Mouse (Mus musculus) adrenal gland, adult (tissue): Measurements from ENCODE around the gene Mcoln1.

Source experiments
- DNase-seq, 2 experiments: peaks; one replicate each; pipeline ENCODE4 v3.0.0; 2022 to 2023; ENCODE audit warnings: low spot score in 1 of 2; ENCODE audit not compliant: inconsistent age in 2 of 2

Mcoln1 gene

DNA sequence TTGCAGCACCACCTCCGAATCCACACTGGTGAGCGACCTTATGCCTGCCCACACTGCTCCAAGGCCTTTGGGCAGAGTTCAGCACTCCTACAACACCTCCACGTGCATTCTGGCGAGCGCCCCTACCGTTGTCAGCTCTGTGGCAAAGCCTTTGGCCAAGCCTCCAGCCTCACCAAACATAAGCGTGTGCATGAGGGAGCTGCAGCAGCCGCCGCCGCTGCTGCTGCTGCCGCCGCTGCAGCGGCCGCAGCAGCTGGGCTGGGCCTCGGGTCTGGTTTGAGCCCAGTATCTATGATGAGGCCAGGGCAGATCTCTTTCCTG is 3.9 kb upstream of the Mcoln1 start:
- DNase-seq: no peak

DNA sequence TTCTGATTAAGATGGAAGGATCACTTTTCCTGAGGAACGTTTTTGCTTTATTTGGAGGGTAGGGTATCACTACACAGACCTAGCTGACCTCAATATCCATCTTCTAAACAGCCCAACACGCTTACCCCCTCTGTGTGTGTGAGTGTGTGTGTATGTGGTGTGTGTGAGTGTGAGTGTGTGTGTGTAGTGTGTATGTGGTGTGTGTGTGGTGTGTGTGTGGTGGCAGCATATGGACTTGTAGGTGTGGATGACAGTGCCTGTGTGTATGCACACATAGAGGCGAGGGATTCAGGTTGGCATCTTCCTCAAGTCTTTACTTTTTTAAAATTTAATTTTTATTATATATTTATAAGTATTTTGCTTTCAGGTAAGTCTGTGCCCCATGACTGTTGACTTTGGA is 1.7 kb upstream of the Mcoln1 start:
- no peak for DNase-seq

DNA sequence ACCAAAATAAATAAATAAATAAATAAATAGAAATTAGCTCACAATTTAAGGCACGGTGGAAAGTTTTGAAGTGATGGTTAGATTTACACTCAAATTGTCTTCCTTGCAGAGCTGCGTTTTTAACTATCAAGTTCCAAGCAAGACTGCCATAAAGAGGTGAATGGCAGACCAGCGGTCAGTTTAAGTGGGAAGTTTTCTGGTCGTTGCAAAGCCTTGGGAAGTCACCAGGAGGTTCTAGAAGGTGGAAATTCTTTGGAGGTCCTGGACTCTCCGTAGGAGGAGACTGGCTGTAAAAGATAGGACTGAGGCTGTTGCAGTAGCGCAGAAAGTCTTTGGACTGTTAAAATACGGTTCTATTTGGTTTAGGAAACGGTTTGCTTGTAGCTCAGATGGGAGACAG is 506 bp upstream of the Mcoln1 start:
- DNase-seq: no peak

DNA sequence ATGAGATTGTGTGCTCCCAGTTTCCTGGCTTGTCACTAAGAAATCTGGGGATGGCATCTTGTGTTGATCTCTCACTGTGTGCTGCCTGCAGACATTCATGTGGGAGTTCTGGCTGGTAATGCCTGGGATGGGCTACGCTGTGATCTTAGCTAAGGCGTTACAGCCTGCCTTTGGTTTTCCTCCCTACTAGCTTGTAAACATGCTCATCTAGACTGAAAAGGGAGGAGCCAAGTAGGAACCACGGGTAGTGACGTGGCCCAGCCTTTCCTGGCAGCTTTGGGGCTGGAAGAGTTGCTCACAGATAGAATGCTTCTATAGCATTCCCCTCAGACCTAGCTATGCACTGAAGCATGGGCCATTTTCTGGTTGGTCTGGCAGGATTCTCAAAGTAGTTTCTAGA is 2.0 kb downstream of the Mcoln1 start:
- DNase-seq: no peak

DNA sequence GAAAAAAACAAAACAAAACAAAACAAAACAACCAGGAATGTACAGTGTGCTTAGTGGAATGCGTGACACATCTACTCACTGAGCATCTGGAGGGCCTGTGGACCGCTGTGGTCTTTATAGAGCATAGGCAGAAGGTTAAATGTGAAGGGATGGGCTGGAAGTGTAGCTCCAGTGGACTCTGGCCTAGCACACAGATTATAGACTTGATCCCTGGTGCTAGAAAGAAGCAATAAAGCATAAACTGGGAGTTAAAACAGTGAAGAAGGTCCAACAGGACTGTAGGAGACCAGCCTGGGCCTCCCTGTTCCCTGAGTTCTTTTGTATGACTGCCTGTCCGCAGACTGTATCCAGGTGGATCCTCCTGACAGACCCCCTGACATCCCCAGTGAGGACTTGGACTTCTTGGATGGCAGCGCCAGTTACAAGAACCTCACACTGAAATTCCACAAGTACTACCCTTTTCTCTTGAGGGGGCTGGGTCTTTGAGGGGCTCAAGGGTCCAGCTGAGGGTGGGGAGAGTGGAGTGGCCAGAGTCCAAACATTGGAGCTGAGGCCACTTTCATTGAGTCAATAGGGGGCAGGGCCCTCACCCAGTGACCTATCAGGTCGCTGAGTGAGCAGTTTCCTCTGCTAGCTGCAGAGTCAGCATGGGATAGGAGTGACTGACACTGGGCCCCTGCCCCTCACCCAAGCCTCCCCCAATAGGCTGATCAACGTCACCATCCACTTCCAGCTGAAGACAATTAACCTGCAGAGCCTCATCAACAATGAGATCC is 7.9 kb downstream of the Mcoln1 start:
- DNase-seq: no peak

DNA sequence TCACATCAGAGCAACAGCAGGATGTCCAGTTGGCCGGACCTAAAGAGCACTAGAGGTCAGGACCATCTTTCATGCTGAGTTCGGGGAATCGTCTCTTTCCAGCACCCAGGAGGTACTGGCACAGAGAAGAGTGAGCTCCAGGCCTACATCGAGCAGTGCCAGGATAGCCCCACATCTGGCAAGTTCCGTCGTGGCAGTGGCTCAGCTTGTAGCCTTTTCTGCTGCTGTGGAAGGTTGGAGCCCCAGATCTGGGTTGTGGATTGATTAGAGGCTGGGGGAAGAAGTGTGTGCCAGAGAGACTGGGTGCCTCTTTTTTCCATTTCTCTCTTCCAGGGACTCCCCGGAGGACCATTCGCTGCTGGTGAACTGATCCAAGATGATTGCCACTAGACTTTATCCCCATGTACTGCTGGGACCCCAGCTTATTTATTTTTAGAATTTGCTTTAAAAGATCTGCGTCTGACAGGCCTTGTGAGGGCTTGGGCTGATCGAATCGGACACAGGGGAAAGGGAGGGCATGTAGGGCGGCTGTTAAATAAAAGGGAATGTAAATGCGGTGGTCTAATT is 14.5 kb downstream of the Mcoln1 start:
- DNase-seq: peak in 1 of 2 experiments; percentile 38

DNA sequence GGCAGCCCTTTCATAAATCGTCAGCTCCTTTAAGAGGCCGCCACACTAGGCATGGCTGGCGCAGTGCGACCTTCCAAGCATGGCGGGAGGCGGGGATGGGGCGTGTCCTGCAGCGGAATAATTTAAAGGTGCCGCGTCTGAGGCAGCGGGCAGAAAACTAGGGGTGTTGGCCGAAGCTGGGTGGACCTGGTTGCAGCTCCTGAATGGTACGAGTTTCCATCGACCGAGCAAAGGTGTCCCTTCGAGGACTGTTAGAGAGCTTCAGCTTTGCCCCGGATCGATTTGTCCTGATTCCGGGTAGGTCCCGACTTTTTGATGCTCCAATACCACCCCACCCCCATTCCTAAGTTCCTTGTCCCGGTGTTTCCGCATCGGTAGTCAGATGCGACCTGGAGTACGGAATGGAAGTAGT is 15.0 kb downstream of the Mcoln1 start, which contains the start of gene Pnpla6:
Pnpla6 (plus strand) TSS at position 125 of the 412 bp plus-strand sequence.
- peak; percentile 92 to 97 for DNase-seq

DNA sequence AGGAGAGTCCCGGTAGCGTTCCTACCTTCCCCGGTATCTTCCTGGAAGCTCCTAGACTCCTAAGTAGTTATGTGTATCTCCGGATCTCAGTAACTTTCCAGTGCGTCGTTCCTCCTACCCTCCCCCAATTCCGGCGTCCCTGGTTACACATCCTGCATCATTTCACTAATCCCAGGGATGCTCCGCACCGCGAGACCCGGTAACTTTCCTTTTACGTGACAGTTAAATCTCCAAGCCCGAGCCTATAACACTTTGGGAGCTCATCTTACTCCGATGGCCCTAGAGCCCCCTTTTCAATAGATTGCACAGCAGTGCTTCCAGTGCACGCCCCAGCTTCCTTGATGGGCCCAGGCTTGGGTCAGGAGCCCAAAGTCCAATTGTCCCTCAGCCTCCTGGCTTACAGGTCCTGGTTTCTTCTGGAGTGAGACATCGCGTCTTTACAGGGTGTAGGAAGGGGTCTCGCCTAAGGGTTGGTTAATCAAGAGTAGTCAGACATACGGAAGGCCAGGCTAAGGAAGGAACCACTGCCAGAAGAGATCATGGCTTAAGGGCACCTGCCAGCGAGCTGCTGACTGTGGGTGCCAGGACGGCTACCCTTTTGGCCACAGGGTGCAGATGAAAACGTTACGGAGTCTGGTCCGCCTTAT is 15.6 kb downstream of the Mcoln1 start:
- DNase-seq: peak; percentile 76 to 89

DNA sequence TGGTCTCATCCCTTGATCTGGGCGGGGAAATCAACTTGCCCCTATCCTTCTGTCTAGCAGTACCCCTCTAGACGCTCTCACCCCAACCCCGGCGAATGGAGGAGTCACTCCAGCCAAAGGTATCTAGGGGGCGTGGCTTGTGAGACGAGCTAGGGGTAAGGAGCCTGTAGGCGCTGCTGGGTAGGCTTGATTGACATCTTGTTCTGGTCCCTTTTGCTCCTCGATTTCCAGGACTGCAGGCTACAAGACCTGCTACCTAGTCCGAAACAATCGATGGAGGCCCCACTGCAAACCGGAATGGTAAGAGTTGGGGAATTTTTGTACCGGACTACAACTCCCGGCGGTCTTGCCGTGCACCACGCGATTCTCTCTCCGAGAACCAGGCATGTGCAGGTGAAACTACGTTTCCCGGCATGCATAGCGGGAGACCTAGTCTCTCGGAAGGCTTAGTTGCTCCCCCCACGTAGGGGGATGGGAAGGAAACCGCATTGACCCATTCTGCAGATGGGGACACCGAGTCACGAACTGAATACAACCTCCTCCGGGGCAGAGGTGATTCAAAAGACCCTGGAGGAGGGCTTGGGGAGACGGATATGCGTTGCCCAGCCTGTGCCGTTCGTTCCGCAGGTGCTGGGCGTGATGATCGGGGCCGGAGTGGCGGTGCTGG is 16.3 kb downstream of the Mcoln1 start:
- DNase-seq: peak; percentile 94 to 98

DNA sequence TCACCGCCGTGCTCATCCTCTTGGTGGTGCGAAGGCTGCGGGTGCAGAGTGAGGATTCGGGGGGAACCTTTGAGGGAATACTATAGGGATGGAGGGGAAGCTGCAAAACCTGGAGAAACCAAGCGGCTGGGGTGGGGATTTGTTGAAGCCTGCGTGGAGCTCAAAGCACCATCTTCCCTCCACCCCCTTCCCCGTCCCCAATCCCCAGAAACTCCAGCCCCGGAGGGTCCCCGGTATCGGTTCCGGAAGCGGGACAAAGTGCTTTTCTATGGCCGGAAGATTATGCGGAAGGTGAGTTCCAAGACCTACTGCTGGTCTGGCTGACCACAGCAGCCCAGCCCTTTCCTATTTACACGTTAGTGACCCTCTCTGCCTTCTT is 16.8 kb downstream of the Mcoln1 start:
- no peak for DNase-seq

DNA sequence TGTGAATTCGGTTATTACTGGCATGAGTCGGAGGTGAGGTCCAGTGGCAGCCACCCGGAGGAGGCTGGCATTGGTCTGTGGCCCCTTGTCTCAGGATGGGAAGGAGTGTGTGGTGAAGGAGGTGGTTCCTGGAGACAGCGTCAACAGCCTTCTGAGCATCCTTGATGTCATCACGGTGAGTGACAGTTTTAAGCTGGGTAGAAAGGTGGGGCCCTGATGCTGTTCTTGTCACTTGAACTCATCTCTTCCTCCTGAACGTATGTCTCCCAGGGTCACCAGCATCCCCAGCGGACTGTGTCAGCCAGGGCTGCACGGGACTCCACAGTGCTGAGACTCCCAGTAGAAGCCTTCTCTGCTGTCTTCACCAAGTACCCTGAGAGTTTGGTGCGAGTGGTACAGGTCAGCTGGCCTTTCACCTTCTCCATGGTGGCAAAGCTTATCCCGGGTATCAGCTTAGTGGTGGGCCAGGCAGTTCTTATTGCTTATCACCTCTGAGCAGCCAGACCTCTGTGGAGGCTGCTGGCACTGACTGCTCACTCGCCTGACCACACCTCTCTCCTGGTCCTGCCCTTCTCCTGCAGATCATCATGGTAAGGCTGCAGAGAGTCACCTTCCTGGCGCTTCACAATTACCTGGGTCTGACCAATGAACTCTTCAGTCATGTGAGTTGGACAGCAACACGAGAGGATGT is 21.9 kb downstream of the Mcoln1 start:
- DNase-seq: no peak

DNA sequence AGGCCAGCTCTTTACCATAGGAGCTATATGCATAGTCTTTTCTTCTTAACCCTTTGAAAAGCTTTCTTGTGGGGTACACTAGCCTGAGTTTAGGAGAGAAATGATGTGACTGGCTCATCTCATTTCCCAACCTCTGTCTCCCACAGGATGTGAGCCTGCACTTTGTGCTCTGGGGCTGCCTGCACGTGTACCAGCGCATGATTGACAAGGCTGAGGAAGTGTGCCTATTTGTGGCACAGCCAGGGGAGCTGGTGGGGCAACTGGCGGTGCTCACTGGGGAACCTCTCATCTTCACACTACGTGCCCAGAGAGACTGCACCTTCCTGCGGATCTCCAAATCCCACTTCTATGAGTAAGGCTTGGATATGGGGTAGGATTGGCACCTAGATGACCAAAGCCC is 30.6 kb downstream of the Mcoln1 start:
- DNase-seq: no peak

DNA sequence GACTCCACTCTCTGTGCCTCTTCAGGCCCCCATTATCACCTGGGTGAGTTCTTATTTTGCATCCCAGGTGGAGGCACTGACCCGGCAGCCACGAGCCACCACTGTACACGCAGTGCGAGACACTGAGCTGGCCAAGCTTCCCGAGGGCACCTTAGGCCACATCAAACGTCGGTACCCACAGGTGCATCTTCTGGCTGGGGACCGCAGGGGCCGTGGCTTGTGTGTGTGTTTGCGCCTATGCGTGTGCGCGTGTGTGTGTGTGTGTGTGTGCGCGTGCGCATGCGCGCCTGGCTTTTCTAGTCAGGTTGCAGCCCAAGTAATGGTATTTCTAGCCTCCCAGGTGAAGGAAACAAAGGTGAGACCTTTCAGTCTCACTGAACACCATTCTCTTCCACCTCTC is 31.7 kb downstream of the Mcoln1 start:
- DNase-seq: no peak

DNA sequence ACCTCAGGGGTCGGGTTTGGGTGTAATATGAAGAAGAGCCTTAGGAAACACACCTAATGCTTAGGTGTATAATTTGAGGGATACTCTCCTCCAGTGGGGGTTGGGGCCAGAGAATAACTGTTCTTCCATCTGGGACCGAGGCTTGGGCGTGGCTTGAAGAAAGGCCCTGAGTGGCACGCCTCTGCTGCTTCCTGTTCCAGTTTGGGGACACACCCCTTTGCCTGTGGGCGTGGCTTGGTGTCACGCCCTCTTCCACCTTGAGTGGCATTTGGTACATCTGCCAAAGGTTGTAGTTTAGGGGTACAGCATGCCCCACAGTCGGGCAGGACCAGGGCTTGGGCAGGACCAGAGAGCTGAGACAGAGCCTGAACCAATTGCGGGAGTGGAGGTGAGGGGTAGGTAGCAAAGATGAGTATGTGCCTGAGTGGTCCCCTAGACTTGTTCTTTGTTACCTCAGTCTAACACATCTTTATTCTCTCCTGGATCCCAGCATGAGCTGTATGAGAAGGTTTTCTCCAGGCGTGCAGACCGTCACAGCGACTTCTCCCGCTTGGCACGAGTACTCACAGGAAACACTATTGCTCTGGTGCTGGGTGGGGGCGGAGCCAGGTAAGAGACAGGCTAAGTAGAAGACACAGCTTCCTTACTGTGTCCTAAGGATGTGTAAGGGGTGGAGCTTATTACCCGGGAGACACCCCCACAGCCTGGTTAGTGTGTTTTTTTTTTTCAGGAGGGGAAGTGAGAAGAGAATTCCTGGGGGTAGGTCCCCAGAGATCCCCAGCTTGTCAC is 36.0 kb downstream of the Mcoln1 start:
- DNase-seq: no peak

DNA sequence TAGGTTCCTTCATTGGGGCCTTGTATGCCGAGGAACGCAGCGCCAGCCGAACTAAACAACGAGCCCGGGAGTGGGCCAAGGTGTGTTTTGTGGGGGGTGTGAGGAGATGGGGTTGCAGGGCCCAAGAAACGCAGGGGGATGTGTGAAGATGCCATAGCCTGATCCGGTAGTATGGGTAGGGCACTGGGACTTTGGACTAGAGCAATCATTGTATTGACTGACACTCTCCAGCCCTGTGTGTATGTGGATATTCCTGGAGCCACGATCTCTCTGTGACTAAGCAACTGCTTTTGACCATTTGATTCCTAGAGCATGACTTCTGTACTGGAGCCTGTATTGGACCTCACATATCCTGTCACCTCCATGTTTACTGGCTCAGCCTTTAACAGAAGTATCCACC is 36.7 kb downstream of the Mcoln1 start:
- no peak for DNase-seq

DNA sequence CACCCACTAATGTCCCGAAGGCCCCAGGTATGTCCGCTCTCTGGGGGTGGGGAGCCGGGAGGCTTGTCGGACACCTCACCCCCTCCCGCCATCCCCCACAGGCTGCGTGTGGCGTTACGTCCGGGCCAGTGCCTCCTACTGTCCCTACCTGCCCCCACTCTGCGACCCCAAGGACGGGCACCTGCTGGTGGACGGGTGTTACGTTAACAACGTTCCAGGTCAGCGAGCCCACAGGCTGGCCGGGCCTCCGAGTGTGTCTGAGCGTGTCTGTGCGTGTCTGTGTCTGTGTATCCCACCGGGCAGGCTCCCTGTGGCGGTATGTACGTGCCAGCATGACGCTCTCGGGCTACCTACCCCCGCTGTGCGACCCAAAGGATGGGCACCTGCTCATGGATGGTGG is 37.4 kb downstream of the Mcoln1 start:
- DNase-seq: no peak

DNA sequence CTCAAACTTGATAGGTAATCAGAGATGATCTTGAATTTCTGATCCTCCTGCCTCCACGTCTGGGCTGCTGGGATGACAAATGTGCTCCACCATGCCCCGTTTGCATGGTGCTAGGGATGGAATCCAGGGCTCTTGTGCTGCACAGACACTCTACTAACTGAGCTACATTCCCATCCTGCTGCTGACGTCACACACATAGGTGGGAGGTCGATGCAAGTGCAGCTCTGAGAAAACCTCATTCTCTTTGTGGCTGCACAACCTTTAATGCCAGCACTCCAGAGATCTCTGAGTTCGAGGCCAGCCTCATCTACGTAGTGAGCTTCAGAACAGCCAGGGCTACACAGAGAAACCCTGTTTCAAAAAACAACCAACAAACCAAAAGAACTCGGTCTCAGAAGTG is 38.9 kb downstream of the Mcoln1 start:
- DNase-seq: no peak

DNA sequence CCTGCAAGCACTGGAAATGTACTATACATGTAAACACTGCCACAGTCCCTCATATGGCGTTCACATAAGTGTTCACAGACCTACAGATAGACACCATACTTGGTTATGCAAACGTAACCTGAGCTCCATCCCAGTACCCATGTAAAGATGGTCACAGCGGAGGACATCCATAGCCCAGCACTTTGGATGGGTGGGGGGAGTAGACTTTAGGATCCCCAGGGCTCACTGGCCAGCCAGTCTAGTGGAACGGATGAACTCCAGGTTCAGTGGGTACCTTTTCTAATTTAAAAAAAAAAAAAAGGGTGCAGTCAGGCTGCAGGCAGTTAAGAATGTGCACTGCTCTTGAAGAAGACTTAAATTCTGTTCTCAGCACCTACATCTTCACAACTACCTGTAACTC is 39.8 kb downstream of the Mcoln1 start:
- DNase-seq: no peak

DNA sequence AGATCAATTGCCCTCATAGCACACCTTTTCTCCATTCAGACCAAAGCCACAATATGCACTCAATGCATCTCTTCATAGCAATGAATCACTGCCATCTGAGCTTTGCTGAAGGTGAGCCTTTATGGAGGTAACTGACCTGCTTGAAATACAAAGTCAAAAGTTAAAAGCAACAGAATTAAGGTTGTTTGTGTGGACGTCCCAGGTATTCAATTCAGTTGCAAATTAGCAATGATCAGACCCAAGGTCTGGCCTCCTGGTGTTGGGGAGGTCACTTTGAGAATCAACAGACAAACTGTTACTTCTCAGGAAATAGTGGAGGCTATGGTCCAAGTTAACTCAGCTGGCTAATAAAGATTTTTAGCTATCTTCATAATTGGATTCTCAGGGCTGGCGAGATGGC is 46.3 kb downstream of the Mcoln1 start:
- DNase-seq: no peak

DNA sequence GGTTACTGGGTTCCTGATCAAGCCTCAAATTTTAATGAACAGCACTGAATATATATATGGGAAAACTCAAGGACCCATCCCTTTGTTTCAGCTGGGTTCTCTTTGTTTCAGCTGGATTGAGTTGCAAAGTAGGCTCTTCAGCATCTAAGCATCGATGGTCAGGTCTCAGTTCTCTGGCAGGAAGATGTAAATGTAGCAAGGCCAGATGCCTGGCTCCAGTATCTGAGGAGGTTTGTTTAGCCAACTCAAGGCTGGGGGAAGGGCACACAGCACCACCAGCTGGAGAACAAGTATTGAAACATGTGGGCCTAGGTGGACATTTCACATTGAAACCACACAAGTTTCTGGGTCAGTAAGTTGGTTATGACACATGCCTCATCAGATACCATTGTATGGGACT is 52.0 kb downstream of the Mcoln1 start:
- DNase-seq: no peak

DNA sequence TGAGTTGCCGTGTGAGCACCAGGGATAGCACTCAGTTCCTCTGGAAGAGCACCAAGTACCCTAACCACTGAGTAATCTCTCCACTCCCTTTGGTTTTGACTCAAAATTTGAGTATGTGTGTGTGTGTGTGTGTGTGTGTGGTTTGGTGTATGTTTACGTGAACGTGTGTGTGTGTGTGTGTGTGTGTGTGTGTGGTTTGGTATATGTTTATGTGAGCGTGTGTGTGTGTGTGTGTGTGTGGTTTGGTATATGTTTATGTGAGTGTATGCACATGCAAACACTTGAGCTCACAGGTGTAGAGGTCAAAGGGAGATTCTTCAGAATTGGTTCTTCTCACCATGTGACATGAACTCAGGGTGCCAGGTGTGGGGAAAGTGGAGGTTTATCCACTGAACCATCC is 55.9 kb downstream of the Mcoln1 start:
- no peak for DNase-seq
